Mouse (Mus musculus) bone marrow macrophage, adult 2 months (primary cell): ENCODE results near the gene Ankdd1a. TPM values are rescaled to one million over a fixed set of nuclear protein-coding genes. Genes with fewer than 3 reads are reported as not detected.

Experiments
- H3K27ac ChIP-seq: 2 replicates; pipeline ENCODE4 v1.5.1; 2012; ENCODE audit warnings: low read depth, low read length; ENCODE audit not compliant: insufficient read depth
- H3K4me1 ChIP-seq: 2 replicates; pipeline ENCODE4 v1.6.1; 2012; ENCODE audit warnings: low read length; ENCODE audit not compliant: control insufficient read depth, insufficient read depth
- H3K4me3 ChIP-seq: 2 replicates; pipeline ENCODE4 v1.5.1; 2012; ENCODE audit warnings: mild to moderate bottlenecking, low read length, moderate library complexity; ENCODE audit not compliant: insufficient read depth
- CTCF ChIP-seq: IDR thresholded peaks from 2 replicates; pipeline ENCODE4 v1.5.1; 2012; ENCODE audit warnings: low read depth, mild to moderate bottlenecking, low read length, moderate library complexity
- POLR2A ChIP-seq: IDR thresholded peaks from 2 replicates; pipeline ENCODE4 v1.6.1; 2012; ENCODE audit warnings: mild to moderate bottlenecking, low read depth, low read length, borderline replicate concordance
- polyA plus RNA-seq: library from polyadenylated mRNA; stranded (reverse); fragments of >200 nt; gene quantifications from 2 replicates; pipeline ENCODE4 v1.2.4, GENCODE M21; 2012; ENCODE audit not compliant: missing spikeins, insufficient read depth, insufficient read length

Ankdd1a gene
- polyA plus RNA-seq, 1 experiment: 4.1 TPM

- no peak overlapping the region for H3K4me3 ChIP-seq
- no peak for TF ChIP-seq POLR2A
- no peak for TF ChIP-seq CTCF
- H3K27ac ChIP-seq: no peak overlapping the region
- peaks cover 25% of the 10 kb centered on the region for H3K4me1 ChIP-seq
These were observed 54.8 kb downstream of the Ankdd1a start for GRCm38 (mm10) chr9:65465241-65465640.

- peak overlapping the region; percentile 60 for H3K27ac ChIP-seq
These were observed 55.8 kb downstream of the Ankdd1a start for GRCm38 (mm10) chr9:65464161-65464560.

GRCm38 (mm10) chr9:65462544-65462943 is 57.4 kb downstream of the Ankdd1a start:
- H3K4me3 ChIP-seq: no peak overlapping the region; the same call in 1 of the 2 replicates
- no peak for TF ChIP-seq CTCF
- H3K27ac ChIP-seq: no peak overlapping the region
- H3K4me1 ChIP-seq: peaks cover 30% of the 10 kb centered on the region

More at GRCm38 (mm10) chr9:65464161-65464560, 55.8 kb downstream of the Ankdd1a start:
- H3K4me3 ChIP-seq: peak overlapping the region; percentile 27; the same call in 1 of the 2 replicates
- TF ChIP-seq POLR2A (no peak), CTCF (no peak)
- peaks cover 30% of the 10 kb centered on the region for H3K4me1 ChIP-seq

GRCm38 (mm10) chr9:65460732-65461442 is 59.1 kb downstream of the Ankdd1a start, which contains the start of gene Spg21:
Spg21 (plus strand) TSS chr9:65460947.
- Histone ChIP-seq H3K4me1 (peaks cover 30% of the 10 kb centered on the region), H3K4me3 (peak within 1 kb of the TSS; percentile 91), H3K27ac (peak within 1 kb of the TSS; percentile 94)
- TF ChIP-seq POLR2A (no peak), CTCF (no peak)

- peak overlapping the region; percentile 11; the same call in 1 of the 2 replicates for H3K4me3 ChIP-seq
- peak overlapping the region; percentile 58 for H3K27ac ChIP-seq
- TF ChIP-seq CTCF (no peak), POLR2A (no peak)
- H3K4me1 ChIP-seq: peaks cover 30% of the 10 kb centered on the region
These were observed 59.8 kb downstream of the Ankdd1a start for GRCm38 (mm10) chr9:65460198-65460597.

- Histone ChIP-seq H3K27ac (no peak overlapping the region), H3K4me1 (peaks cover 22% of the 10 kb centered on the region), H3K4me3 (no peak overlapping the region)
- TF ChIP-seq POLR2A (no peak), CTCF (no peak)
These were observed 61.0 kb downstream of the Ankdd1a start for GRCm38 (mm10) chr9:65458975-65459374.

- no peaks in the 10 kb centered on the region for H3K4me1 ChIP-seq
- no peak for TF ChIP-seq CTCF
- TF ChIP-seq POLR2A: no peak
- H3K27ac ChIP-seq: no peak overlapping the region
- H3K4me3 ChIP-seq: no peak overlapping the region
These were observed 72.0 kb downstream of the Ankdd1a start for GRCm38 (mm10) chr9:65447951-65448350.

- TF ChIP-seq POLR2A (no peak), CTCF (no peak)
- H3K4me3 ChIP-seq: no peak overlapping the region
- no peaks in the 10 kb centered on the region for H3K4me1 ChIP-seq
- H3K27ac ChIP-seq: no peak overlapping the region
These were observed 75.3 kb downstream of the Ankdd1a start for GRCm38 (mm10) chr9:65444692-65445091.

Other genes with a start within 250 kb of the Ankdd1a start
- 19.2 and 20.8 TPM in 2 replicates for gene Clpx, start 225.9 kb downstream of the Ankdd1a start, polyA plus RNA-seq
- 11.1 and 15.9 TPM in 2 replicates for gene Pdcd7, start 174.1 kb downstream of the Ankdd1a start, polyA plus RNA-seq
- not detected in 2 replicates for gene Ubap1l, start 159.2 kb downstream of the Ankdd1a start, polyA plus RNA-seq
- not detected in 2 replicates for gene Kbtbd13, start 128.5 kb downstream of the Ankdd1a start, polyA plus RNA-seq
- gene Rasl12, start 121.7 kb downstream of the Ankdd1a start, polyA plus RNA-seq: not detected in 2 replicates
- gene Slc51b, start 97.2 kb downstream of the Ankdd1a start, polyA plus RNA-seq: not detected in 2 replicates
- 11.6 and 19.1 TPM in 2 replicates for gene Mtfmt, start 84.4 kb downstream of the Ankdd1a start, polyA plus RNA-seq
- gene Spg21, start 59.2 kb downstream of the Ankdd1a start, polyA plus RNA-seq: 95.1 and 104 TPM in 2 replicates
- gene Plekho2, start 59.8 kb upstream of the Ankdd1a start, polyA plus RNA-seq: 193 and 213 TPM in 2 replicates
- 3.8 and 4.4 TPM in 2 replicates for gene Pif1, start 67.0 kb upstream of the Ankdd1a start, polyA plus RNA-seq
- not detected in 2 replicates for gene Rbpms2, start 109.5 kb upstream of the Ankdd1a start, polyA plus RNA-seq
- gene Oaz2, start 147.8 kb upstream of the Ankdd1a start, polyA plus RNA-seq: 51.5 and 58.1 TPM in 2 replicates